Mouse (Mus musculus) gastrocnemius, postnatal 4 days (tissue): ENCODE measurements around the gene Car3. TPM values are rescaled to one million over a fixed set of nuclear protein-coding genes. Genes with fewer than 3 reads are reported as not detected.

Source experiments
- DNase-seq, 2 experiments: peaks; one replicate each; pipeline ENCODE4 v3.0.0; 2021 to 2022; ENCODE audit warnings: low spot score in 2 of 2, mixed read lengths in 2 of 2
- total RNA-seq, 2 experiments: library from RNA; stranded (reverse); gene quantifications; 2 replicates each; pipeline ENCODE4 v1.2.3; 2021

Car3 gene
- total RNA-seq, 2 experiments from 2014 or later = 1,435 to 1,848 TPM

GRCm38 (mm10) chr3:14904165-14904564 is 40.9 kb downstream of the Car3 start:
- no peak for DNase-seq

- no peak for DNase-seq
Observed at GRCm38 (mm10) chr3:14907271-14907670, 44.0 kb downstream of the Car3 start.

- DNase-seq = no peak
Observed at GRCm38 (mm10) chr3:14911992-14912582, 48.8 kb downstream of the Car3 start.

GRCm38 (mm10) chr3:14913774-14914173 is 50.5 kb downstream of the Car3 start:
- no peak for DNase-seq

- DNase-seq = no peak
Observed at GRCm38 (mm10) chr3:14915355-14915754, 52.0 kb downstream of the Car3 start.

GRCm38 (mm10) chr3:14917261-14917660 is 53.9 kb downstream of the Car3 start:
- no peak for DNase-seq

Other genes with a start within 250 kb of the Car3 start
- gene Car13, start 221.8 kb upstream of the Car3 start, total RNA-seq = 1 to 10 TPM in 1 of 2 experiments, under 1 TPM in 1; 0.91 to 1.5 TPM
- gene Car1, start 55.1 kb upstream of the Car3 start, total RNA-seq = under 1 TPM; 0.29 to 0.31 TPM
- gene Car2, start 22.8 kb downstream of the Car3 start, total RNA-seq = 1 to 10 TPM; 4.6 to 6.4 TPM